Mouse (Mus musculus): ENCODE measurements around the gene 1600002K03Rik. TPM values are rescaled to one million over a fixed set of nuclear protein-coding genes. Genes with fewer than 3 reads are reported as not detected.

1600002K03Rik gene
- polyA plus RNA-seq, 1 experiment from 2014 or later, result 14.1 TPM

GRCm38 (mm10) chr10:80146568-80147011, 26.2 kb upstream of the 1600002K03Rik start:
- ATAC-seq (ENCODE audit: low FRiP score, low TSS enrichment) (no peak), DNase-seq (ENCODE audit: low spot score) (peak; percentile 46)
- TF ChIP-seq CTCF (IDR thresholded peaks at IDR 0.05; ENCODE audit: low read depth) (no peak), EP300 (optimal IDR thresholded peaks at IDR 0.05) (no peak)
- Histone ChIP-seq H3K27ac (replicated peaks) (peak overlapping the region; percentile 99), H3K4me3 (ENCODE audit: low read depth, low read length) (no peak overlapping the region), H3K4me2 (replicated peaks; ENCODE audit: low read depth) (no peak overlapping the region), H3K27me3 (ENCODE audit: control insufficient read depth, insufficient read depth, low read length) (no peaks in the 10 kb centered on the region), H3K9ac (ENCODE audit: low read length) (peak overlapping the region; percentile 41), H3K4me1 (replicated peaks; ENCODE audit: control insufficient read depth, insufficient read depth) (peaks cover 9% of the 10 kb centered on the region; the same call in 1 of the 2 replicates), H3K36me3 (ENCODE audit: control insufficient read depth, insufficient read depth, low read length) (peaks cover 10% of the 10 kb centered on the region; the same call in 1 of the 2 replicates), H3K9me3 (ENCODE audit: control insufficient read depth, low read length) (no peaks in the 10 kb centered on the region)
- WGBS, result 63% methylated on average over 4 of the region's 4 CpGs

- ATAC-seq (ENCODE audit: low FRiP score, low TSS enrichment), result no peak
- WGBS, result 51% methylated on average over 5 of the region's 5 CpGs
- DNase-seq (ENCODE audit: low spot score), result no peak
- Histone ChIP-seq H3K9ac (ENCODE audit: low read length) (peak overlapping the region; percentile 41; the same call in 1 of the 2 replicates), H3K4me3 (ENCODE audit: low read depth, low read length) (peak overlapping the region; percentile 93; the same call in 1 of the 2 replicates), H3K27ac (replicated peaks) (peak overlapping the region; percentile 99), H3K4me1 (replicated peaks; ENCODE audit: control insufficient read depth, insufficient read depth) (peaks cover 12% of the 10 kb centered on the region; the same call in 1 of the 2 replicates), H3K27me3 (ENCODE audit: control insufficient read depth, insufficient read depth, low read length) (no peaks in the 10 kb centered on the region), H3K9me3 (ENCODE audit: control insufficient read depth, low read length) (no peaks in the 10 kb centered on the region), H3K36me3 (ENCODE audit: control insufficient read depth, insufficient read depth, low read length) (peaks cover 10% of the 10 kb centered on the region; the same call in 1 of the 2 replicates), H3K4me2 (replicated peaks; ENCODE audit: low read depth) (peak overlapping the region; percentile 64)
- TF ChIP-seq EP300 (optimal IDR thresholded peaks at IDR 0.05) (no peak), CTCF (IDR thresholded peaks at IDR 0.05; ENCODE audit: low read depth) (no peak)
Measured at GRCm38 (mm10) chr10:80147146-80147718, 25.5 kb upstream of the 1600002K03Rik start.

- peak within 1 kb of the TSS; percentile 99 for H3K27ac ChIP-seq (replicated peaks)
- H3K27me3 ChIP-seq (ENCODE audit: control insufficient read depth, insufficient read depth, low read length), result no peaks in the 10 kb centered on the region
- WGBS, result under 1% methylated on average over 33 of the region's 42 CpGs
- H3K9me3 ChIP-seq (ENCODE audit: control insufficient read depth, low read length), result no peaks in the 10 kb centered on the region
- DNase-seq (ENCODE audit: low spot score) (peak; percentile 91), ATAC-seq (ENCODE audit: low FRiP score, low TSS enrichment) (peak; percentile 38)
- peaks cover 10% of the 10 kb centered on the region for H3K36me3 ChIP-seq (ENCODE audit: control insufficient read depth, insufficient read depth, low read length)
- H3K4me3 ChIP-seq (ENCODE audit: low read depth, low read length), result peak within 1 kb of the TSS; percentile 93
- H3K4me1 ChIP-seq (replicated peaks; ENCODE audit: control insufficient read depth, insufficient read depth), result peaks cover 16% of the 10 kb centered on the region
- H3K9ac ChIP-seq (ENCODE audit: low read length), result peak within 1 kb of the TSS; percentile 83
- TF ChIP-seq CTCF (IDR thresholded peaks at IDR 0.05; ENCODE audit: low read depth) (peak; percentile 75), EP300 (optimal IDR thresholded peaks at IDR 0.05) (peak; percentile 53)
- H3K4me2 ChIP-seq (replicated peaks; ENCODE audit: low read depth), result peak within 1 kb of the TSS; percentile 64
Measured at GRCm38 (mm10) chr10:80147719-80148601, 24.8 kb upstream of the 1600002K03Rik start, which contains the start of gene Midn. Gene Midn, plus strand, starts transcription at chr10:80148272.

DNA sequence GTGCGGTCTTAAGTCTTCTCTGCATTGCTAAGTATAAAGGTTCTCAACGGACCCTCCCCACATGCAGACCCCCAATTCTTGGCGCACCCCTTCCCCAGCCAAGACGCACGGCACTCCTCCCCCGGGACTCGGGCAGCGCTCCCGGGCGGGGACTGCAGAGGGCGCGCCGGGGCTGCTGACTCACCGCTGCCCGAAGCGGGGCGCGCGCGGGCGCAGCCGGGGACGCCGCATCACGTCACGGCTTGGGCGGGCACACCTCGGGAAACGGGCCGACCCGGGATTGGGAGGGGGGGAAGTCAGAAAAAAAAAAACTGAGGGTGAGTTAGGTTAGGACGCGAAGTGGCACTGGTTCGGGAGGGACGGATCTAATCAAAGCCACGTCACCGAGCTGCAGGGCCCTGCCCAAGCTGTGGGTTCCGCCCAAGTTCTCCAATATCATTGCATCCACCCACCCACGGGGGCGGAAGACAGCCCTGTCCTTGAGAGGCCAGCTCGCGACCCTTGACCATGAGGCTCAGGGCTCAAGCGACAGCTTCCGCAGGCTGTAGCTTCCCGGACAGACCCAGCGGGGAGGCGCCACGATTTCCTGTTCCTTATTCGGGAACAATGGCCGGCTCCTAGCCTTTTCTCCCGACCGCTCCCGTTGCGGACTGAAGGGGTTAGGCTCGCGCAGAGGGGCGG, 24.0 kb upstream of the 1600002K03Rik start:
- under 1% methylated on average over 50 of the region's 57 CpGs for whole genome bisulfite sequencing
- peak; percentile 68 for TF ChIP-seq CTCF (IDR thresholded peaks at IDR 0.05; ENCODE audit: low read depth)
- TF ChIP-seq EP300 (optimal IDR thresholded peaks at IDR 0.05), result peak; percentile 14
- peaks cover 12% of the 10 kb centered on the region for H3K36me3 ChIP-seq (ENCODE audit: control insufficient read depth, insufficient read depth, low read length)

GRCm38 (mm10) chr10:80149291-80150225, 23.2 kb upstream of the 1600002K03Rik start:
- peak; percentile 78 for ATAC-seq (ENCODE audit: low FRiP score, low TSS enrichment)
- TF ChIP-seq EP300 (optimal IDR thresholded peaks at IDR 0.05), result no peak
- no peak for TF ChIP-seq CTCF (IDR thresholded peaks at IDR 0.05; ENCODE audit: low read depth)
- peaks cover 22% of the 10 kb centered on the region for H3K4me1 ChIP-seq (replicated peaks; ENCODE audit: control insufficient read depth, insufficient read depth)

More for the DNA sequence above, 24.0 kb upstream of the 1600002K03Rik start:
- Histone ChIP-seq H3K4me3 (ENCODE audit: low read depth, low read length) (peak overlapping the region; percentile 93), H3K4me2 (replicated peaks; ENCODE audit: low read depth) (peak overlapping the region; percentile 64), H3K4me1 (replicated peaks; ENCODE audit: control insufficient read depth, insufficient read depth) (peaks cover 22% of the 10 kb centered on the region), H3K9ac (ENCODE audit: low read length) (peak overlapping the region; percentile 83), H3K9me3 (ENCODE audit: control insufficient read depth, low read length) (no peaks in the 10 kb centered on the region), H3K27ac (replicated peaks) (peak overlapping the region; percentile 99), H3K27me3 (ENCODE audit: control insufficient read depth, insufficient read depth, low read length) (no peaks in the 10 kb centered on the region)
- ATAC-seq (ENCODE audit: low FRiP score, low TSS enrichment), result peak; percentile 63
- DNase-seq (ENCODE audit: low spot score), result peak; percentile 97

More at GRCm38 (mm10) chr10:80149291-80150225, 23.2 kb upstream of the 1600002K03Rik start:
- DNase-seq (ENCODE audit: low spot score), result peak; percentile 98
- Histone ChIP-seq H3K9me3 (ENCODE audit: control insufficient read depth, low read length) (no peaks in the 10 kb centered on the region), H3K4me3 (ENCODE audit: low read depth, low read length) (peak overlapping the region; percentile 93), H3K27me3 (ENCODE audit: control insufficient read depth, insufficient read depth, low read length) (no peaks in the 10 kb centered on the region), H3K9ac (ENCODE audit: low read length) (peak overlapping the region; percentile 93), H3K27ac (replicated peaks) (peak overlapping the region; percentile 99), H3K36me3 (ENCODE audit: control insufficient read depth, insufficient read depth, low read length) (peaks cover 16% of the 10 kb centered on the region), H3K4me2 (replicated peaks; ENCODE audit: low read depth) (peak overlapping the region; percentile 92)
- WGBS, result under 1% methylated on average over 70 of the region's 88 CpGs
